Mouse (Mus musculus): ENCODE data around the gene Gm35549. TPM values are rescaled to one million over a fixed set of nuclear protein-coding genes. Genes with fewer than 3 reads are reported as not detected.

The Gm35549 gene
- 0.28 and 0.30 TPM in 2 replicates for polyA plus RNA-seq (2015; fragmentation: Nextera tagmentation; extraction: Ambion mirVana)

- Histone ChIP-seq H3K36me3 (peaks cover 5% of the 10 kb centered on the region; the same call in 1 of the 2 replicates), H3K4me1 (no peaks in the 10 kb centered on the region), H3K4me3 (replicated peaks) (no peak within 1 kb of the TSS), H3K27me3 (replicated peaks) (no peaks in the 10 kb centered on the region), H3K9me3 (no peaks in the 10 kb centered on the region), H3K27ac (no peak within 1 kb of the TSS), H3K9ac (no peak within 1 kb of the TSS), H3K4me2 (no peak within 1 kb of the TSS)
- 69% methylated on average over 3 of the region's 3 CpGs for WGBS
- ATAC-seq (ENCODE audit: insufficient read depth, low FRiP score, low read depth) = no peak; the same call in 1 of the 2 replicates
Observed at GRCm38 (mm10) chr9:122843760-122844159, at the start of gene Gm35549. Gm35549 (minus strand) TSS chr9:122844035.

GRCm38 (mm10) chr9:122886372-122887179, 42.7 kb upstream of the Gm35549 start:
- Histone ChIP-seq H3K4me1 (no peaks in the 10 kb centered on the region), H3K9ac (peak overlapping the region; percentile 77), H3K4me2 (peak overlapping the region; percentile 72), H3K27me3 (replicated peaks) (no peaks in the 10 kb centered on the region), H3K9me3 (no peaks in the 10 kb centered on the region), H3K4me3 (replicated peaks) (peak overlapping the region; percentile 67), H3K27ac (peak overlapping the region; percentile 16; the same call in 1 of the 2 replicates), H3K36me3 (no peaks in the 10 kb centered on the region)
- ATAC-seq (ENCODE audit: insufficient read depth, low FRiP score, low read depth) = peak; percentile 76
- 6% methylated on average over 54 of the region's 54 CpGs for WGBS

GRCm38 (mm10) chr9:122885385-122885784, 41.5 kb upstream of the Gm35549 start, which contains the start of gene Zkscan7:
Zkscan7 (plus strand) TSS chr9:122885685.
- Histone ChIP-seq H3K36me3 (no peaks in the 10 kb centered on the region), H3K27me3 (replicated peaks) (no peaks in the 10 kb centered on the region), H3K9me3 (no peaks in the 10 kb centered on the region), H3K4me3 (replicated peaks) (peak within 1 kb of the TSS; percentile 67), H3K4me2 (peak within 1 kb of the TSS; percentile 72), H3K27ac (no peak within 1 kb of the TSS), H3K4me1 (no peaks in the 10 kb centered on the region), H3K9ac (no peak within 1 kb of the TSS)
- WGBS = 85% methylated on average over 3 of the region's 3 CpGs
- no peak for ATAC-seq (ENCODE audit: insufficient read depth, low FRiP score, low read depth)

DNA sequence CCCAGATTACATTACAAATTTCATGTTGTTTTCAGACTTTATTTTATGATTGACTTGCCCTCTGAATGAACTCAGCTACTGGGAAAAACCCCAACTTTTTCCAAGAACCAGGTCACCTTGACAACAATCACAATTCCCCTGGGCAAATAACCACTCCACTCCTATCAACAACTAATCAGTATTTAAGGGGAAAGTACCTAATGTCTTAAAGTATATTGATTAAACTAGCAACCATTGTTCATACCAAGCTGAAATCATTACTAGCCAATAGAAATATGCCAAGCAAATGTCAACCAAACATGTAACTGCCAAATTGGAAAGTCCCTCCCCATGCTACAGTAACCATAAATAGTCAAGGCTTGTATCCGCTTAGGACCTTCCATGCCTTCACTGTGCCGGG, 31.3 kb upstream of the Gm35549 start:
- Histone ChIP-seq H3K4me1 (no peaks in the 10 kb centered on the region), H3K9me3 (no peaks in the 10 kb centered on the region), H3K27me3 (replicated peaks) (no peaks in the 10 kb centered on the region), H3K4me3 (replicated peaks) (no peak overlapping the region), H3K36me3 (no peaks in the 10 kb centered on the region), H3K4me2 (no peak overlapping the region), H3K9ac (no peak overlapping the region), H3K27ac (no peak overlapping the region)
- WGBS = 82% methylated on average over 2 of the region's 2 CpGs
- peak; percentile 43; the same call in 1 of the 2 replicates for ATAC-seq (ENCODE audit: insufficient read depth, low FRiP score, low read depth)

- no peaks in the 10 kb centered on the region for H3K36me3 ChIP-seq
- no peak for ATAC-seq (ENCODE audit: insufficient read depth, low FRiP score, low read depth)
- H3K27me3 ChIP-seq (replicated peaks) = no peaks in the 10 kb centered on the region
- no peak overlapping the region for H3K27ac ChIP-seq
- WGBS = 65% methylated on average over 1 of the region's 1 CpGs
- H3K4me1 ChIP-seq = no peaks in the 10 kb centered on the region
- no peak overlapping the region for H3K9ac ChIP-seq
- no peak overlapping the region for H3K4me2 ChIP-seq
- H3K9me3 ChIP-seq = no peaks in the 10 kb centered on the region
- no peak overlapping the region for H3K4me3 ChIP-seq (replicated peaks)
Observed at GRCm38 (mm10) chr9:122874653-122875052, 30.8 kb upstream of the Gm35549 start.

- no peak overlapping the region for H3K9ac ChIP-seq
- ATAC-seq (ENCODE audit: insufficient read depth, low FRiP score, low read depth) = no peak
- no peaks in the 10 kb centered on the region for H3K27me3 ChIP-seq (replicated peaks)
- no peaks in the 10 kb centered on the region for H3K36me3 ChIP-seq
- H3K4me3 ChIP-seq (replicated peaks) = no peak overlapping the region
- no peaks in the 10 kb centered on the region for H3K4me1 ChIP-seq
- no peak overlapping the region for H3K27ac ChIP-seq
- H3K4me2 ChIP-seq = no peak overlapping the region
- no peaks in the 10 kb centered on the region for H3K9me3 ChIP-seq
- WGBS = 85% methylated on average over 4 of the region's 4 CpGs
Observed at GRCm38 (mm10) chr9:122872595-122872994, 28.8 kb upstream of the Gm35549 start.

DNA sequence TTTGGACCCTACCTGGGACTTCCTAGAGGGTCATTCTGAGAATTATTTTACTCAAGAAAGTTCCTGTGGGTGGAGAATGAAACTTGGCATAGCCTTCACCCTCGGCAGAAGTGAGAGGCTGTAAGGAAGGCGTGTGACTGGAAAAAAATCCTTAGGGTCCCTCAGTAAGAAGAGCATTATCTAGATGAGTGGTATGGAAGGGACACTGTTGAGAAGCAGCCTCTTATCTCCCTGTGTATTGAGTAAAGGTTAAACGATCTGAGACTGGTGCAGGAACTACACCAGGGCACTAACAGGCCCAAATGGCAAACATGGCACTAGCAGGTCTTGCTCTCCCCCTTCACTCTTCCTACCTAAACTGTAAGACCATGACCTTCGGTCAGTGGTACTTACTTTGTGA, 22.4 kb upstream of the Gm35549 start:
- WGBS = 75% methylated on average over 4 of the region's 4 CpGs
- no peaks in the 10 kb centered on the region for H3K9me3 ChIP-seq
- H3K36me3 ChIP-seq = peaks cover 14% of the 10 kb centered on the region

DNA sequence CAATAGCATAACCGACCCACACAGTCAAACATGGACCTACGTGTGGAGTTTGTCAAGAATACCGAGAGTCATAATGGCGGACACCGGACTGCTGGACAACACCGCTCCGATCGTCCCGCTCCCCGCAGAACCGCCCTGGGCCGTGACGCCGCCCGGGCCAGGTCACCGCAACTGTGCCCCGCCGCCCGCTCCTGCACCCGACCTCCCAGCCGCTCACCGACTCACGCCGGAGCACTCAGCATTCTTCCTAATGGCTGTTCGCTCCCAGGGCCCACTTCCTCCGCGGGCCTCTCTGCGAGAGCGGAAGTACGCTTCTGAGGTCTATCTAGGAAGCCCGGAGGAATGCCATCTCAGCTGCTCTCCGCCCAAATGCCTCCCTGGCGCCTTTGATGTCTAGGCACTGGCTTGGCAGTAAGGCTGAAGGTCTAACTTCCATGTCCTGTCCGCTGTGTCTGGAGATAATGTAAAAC, 21.9 kb upstream of the Gm35549 start, which contains the start of gene Zfp445:
Gene Zfp445 (minus strand): TSS at position 310 of the 470 bp plus-strand sequence.
- peak; percentile 90 for ATAC-seq (ENCODE audit: insufficient read depth, low FRiP score, low read depth)

More for the DNA sequence above, 22.4 kb upstream of the Gm35549 start:
- H3K4me1 ChIP-seq = peaks cover 11% of the 10 kb centered on the region; the same call in 1 of the 2 replicates
- peak overlapping the region; percentile 72; the same call in 1 of the 2 replicates for H3K9ac ChIP-seq
- H3K27ac ChIP-seq = no peak overlapping the region
- ATAC-seq (ENCODE audit: insufficient read depth, low FRiP score, low read depth) = no peak
- H3K4me3 ChIP-seq (replicated peaks) = peak overlapping the region; percentile 83
- peak overlapping the region; percentile 52 for H3K4me2 ChIP-seq
- no peaks in the 10 kb centered on the region for H3K27me3 ChIP-seq (replicated peaks)

GRCm38 (mm10) chr9:122864848-122865247, 21.0 kb upstream of the Gm35549 start:
- no peak overlapping the region for H3K9ac ChIP-seq
- 44% methylated on average over 3 of the region's 3 CpGs for WGBS

More for the DNA sequence above, 21.9 kb upstream of the Gm35549 start, which contains the start of gene Zfp445:
- 1% methylated on average over 34 of the region's 34 CpGs for WGBS
- Histone ChIP-seq H3K9me3 (no peaks in the 10 kb centered on the region), H3K36me3 (peaks cover 18% of the 10 kb centered on the region), H3K4me3 (replicated peaks) (peak within 1 kb of the TSS; percentile 83), H3K4me1 (peaks cover 11% of the 10 kb centered on the region; the same call in 1 of the 2 replicates), H3K4me2 (peak within 1 kb of the TSS; percentile 52), H3K27me3 (replicated peaks) (no peaks in the 10 kb centered on the region), H3K9ac (peak within 1 kb of the TSS; percentile 72), H3K27ac (peak within 1 kb of the TSS; percentile 80)

GRCm38 (mm10) chr9:122863731-122864130, 19.9 kb upstream of the Gm35549 start:
- Histone ChIP-seq H3K27me3 (replicated peaks) (no peaks in the 10 kb centered on the region), H3K9me3 (0 out of 2 replicates have a peak, but pooled peaks cover 4% of the 10 kb centered on the region), H3K4me3 (replicated peaks) (no peak overlapping the region), H3K4me2 (no peak overlapping the region), H3K36me3 (peaks cover 38% of the 10 kb centered on the region), H3K27ac (no peak overlapping the region), H3K4me1 (peaks cover 11% of the 10 kb centered on the region; the same call in 1 of the 2 replicates), H3K9ac (no peak overlapping the region)
- 61% methylated on average over 2 of the region's 2 CpGs for WGBS
- no peak for ATAC-seq (ENCODE audit: insufficient read depth, low FRiP score, low read depth)

More at GRCm38 (mm10) chr9:122864848-122865247, 21.0 kb upstream of the Gm35549 start:
- H3K4me1 ChIP-seq = peaks cover 11% of the 10 kb centered on the region; the same call in 1 of the 2 replicates
- H3K27me3 ChIP-seq (replicated peaks) = no peaks in the 10 kb centered on the region
- no peak overlapping the region for H3K27ac ChIP-seq
- H3K4me3 ChIP-seq (replicated peaks) = peak overlapping the region; percentile 83
- peaks cover 27% of the 10 kb centered on the region for H3K36me3 ChIP-seq
- ATAC-seq (ENCODE audit: insufficient read depth, low FRiP score, low read depth) = no peak
- H3K9me3 ChIP-seq = no peaks in the 10 kb centered on the region
- peak overlapping the region; percentile 52 for H3K4me2 ChIP-seq

DNA sequence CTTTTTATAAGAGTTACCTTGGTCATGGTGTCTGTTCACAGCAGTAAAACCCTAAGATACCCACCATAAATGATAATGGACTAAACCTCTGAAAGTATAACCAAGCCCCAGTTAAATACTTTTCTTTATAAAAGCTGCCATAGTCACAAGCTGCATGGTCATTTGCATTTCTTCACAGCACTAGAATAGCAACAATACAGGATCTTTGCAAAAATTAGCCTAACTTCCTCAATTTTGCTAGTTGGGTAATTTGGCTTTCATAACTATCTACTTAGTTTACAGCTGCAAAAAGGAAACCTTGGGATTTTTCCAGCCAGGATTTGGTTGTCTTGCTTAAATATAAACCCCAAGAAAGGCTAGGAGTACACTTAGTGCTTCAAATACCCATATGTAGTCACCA, 16.9 kb upstream of the Gm35549 start:
- Histone ChIP-seq H3K36me3 (peaks cover 64% of the 10 kb centered on the region), H3K27me3 (replicated peaks) (no peaks in the 10 kb centered on the region)

DNA sequence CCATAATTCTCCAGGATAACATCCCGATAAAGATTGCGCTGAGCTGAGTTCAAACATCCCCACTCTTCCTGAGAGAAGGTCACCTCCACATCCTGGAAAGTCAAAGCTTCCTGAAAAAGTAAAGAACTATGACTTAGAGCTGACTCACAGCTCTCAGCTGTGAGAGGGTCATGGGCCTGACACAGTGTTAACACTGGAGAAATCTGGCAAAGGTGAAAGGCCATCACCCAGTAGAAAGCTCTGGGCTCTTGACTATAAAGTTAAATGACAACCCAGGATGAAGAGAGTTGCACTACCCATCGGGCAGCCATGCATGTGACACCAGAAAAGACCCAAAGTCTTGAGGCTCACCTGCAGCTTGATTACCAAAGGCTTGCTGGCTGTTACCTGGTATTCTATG, 12.9 kb upstream of the Gm35549 start:
- 96% methylated on average over 3 of the region's 3 CpGs for WGBS
- Histone ChIP-seq H3K9ac (no peak overlapping the region), H3K27ac (no peak overlapping the region), H3K4me1 (no peaks in the 10 kb centered on the region), H3K4me2 (no peak overlapping the region), H3K36me3 (peaks cover 91% of the 10 kb centered on the region), H3K9me3 (peaks cover 7% of the 10 kb centered on the region; the same call in 1 of the 2 replicates), H3K4me3 (replicated peaks) (no peak overlapping the region), H3K27me3 (replicated peaks) (no peaks in the 10 kb centered on the region)
- ATAC-seq (ENCODE audit: insufficient read depth, low FRiP score, low read depth) = no peak

More for the DNA sequence above, 16.9 kb upstream of the Gm35549 start:
- peaks cover 11% of the 10 kb centered on the region; the same call in 1 of the 2 replicates for H3K4me1 ChIP-seq
- H3K9ac ChIP-seq = no peak overlapping the region
- H3K4me2 ChIP-seq = no peak overlapping the region
- no peak overlapping the region for H3K27ac ChIP-seq
- 0 out of 2 replicates have a peak, but pooled peaks cover 4% of the 10 kb centered on the region for H3K9me3 ChIP-seq
- no peak for ATAC-seq (ENCODE audit: insufficient read depth, low FRiP score, low read depth)
- no peak overlapping the region for H3K4me3 ChIP-seq (replicated peaks)

All from stomach, embryonic 15.5 days (tissue).